In genomic region chr2:68381205-68381604, GRCm38 (mm10) we compare ENCODE assay signal across 11 mouse cellular contexts.
DNase-seq lines count a peak whose midpoint lies in the region; ATAC-seq lines count a peak whose summit lies in the region.
"Had no signal": no experiment of that assay in that cellular context is flagged by ENCODE, and none has a peak within 500 bp of the region (broad histone marks: within the 10 kb centered on the region; RNA-seq: fewer than 3 reads in every experiment).

No protein-coding gene starts in this region.

- 28% methylated on average over 6 of the region's 6 CpGs for WGBS in hindbrain, embryonic 16.5 days
- 60% methylated on average over 6 of the region's 6 CpGs for WGBS in hindbrain, embryonic 11.5 days

- peak; percentile 27 for DNase-seq in adrenal gland, postnatal 14 days
- no peak for DNase-seq in adrenal gland, postnatal 10 days
- no peak for DNase-seq in hindbrain, embryonic 11.5 days (ENCODE audit: low spot score)
- peak; percentile 11 for DNase-seq in retina, postnatal 1 day
- DNase-seq in retina, embryonic 14.5 days (ENCODE audit: low spot score), result no peak
- DNase-seq in thymus, postnatal 4 days, result peak; percentile 51
- DNase-seq in yolk sac, embryonic 10.5 days (ENCODE audit: low spot score), result no peak
- DNase-seq: heart, postnatal 14 days had no signal

- H3K4me2 ChIP-seq in hindbrain, embryonic 16.5 days (ENCODE audit: low read length), result no peak overlapping the region
- no peak overlapping the region for H3K4me2 ChIP-seq in hindbrain, embryonic 11.5 days (replicated peaks; ENCODE audit: low read depth, low read length)
- H3K4me2 ChIP-seq: liver, embryonic 15.5 days had no signal

- H3K4me3 ChIP-seq in hindbrain, embryonic 16.5 days (ENCODE audit: low read length), result no peak overlapping the region
- H3K4me3 ChIP-seq in hindbrain, embryonic 11.5 days (ENCODE audit: low read depth, low read length), result no peak overlapping the region
- H3K4me3 ChIP-seq: left cerebral cortex, adult 2 months; liver, embryonic 15.5 days had no signal

- no peaks in the 10 kb centered on the region for H3K27me3 ChIP-seq in hindbrain, embryonic 16.5 days (replicated peaks; ENCODE audit: control insufficient read depth, insufficient read depth, low read length)
- H3K27me3 ChIP-seq in hindbrain, embryonic 11.5 days (ENCODE audit: control insufficient read depth, insufficient read depth, low read length), result no peaks in the 10 kb centered on the region
- H3K27me3 ChIP-seq: liver, embryonic 15.5 days had no signal

- no peak overlapping the region for H3K9ac ChIP-seq in hindbrain, embryonic 16.5 days (ENCODE audit: low read depth, low read length)
- no peak overlapping the region for H3K9ac ChIP-seq in hindbrain, embryonic 11.5 days (ENCODE audit: low read depth, low read length)
- H3K9ac ChIP-seq: liver, embryonic 15.5 days had no signal

- 0 out of 2 replicates have a peak, but pooled peaks have one; percentile 10 for ATAC-seq in hindbrain, embryonic 16.5 days
- no peak for ATAC-seq in hindbrain, embryonic 11.5 days (ENCODE audit: low FRiP score)

- H3K27ac ChIP-seq in hindbrain, embryonic 16.5 days (ENCODE audit: low read depth, low read length), result no peak overlapping the region
- H3K27ac ChIP-seq in hindbrain, embryonic 11.5 days (ENCODE audit: low read depth, low read length), result no peak overlapping the region
- H3K27ac ChIP-seq: left cerebral cortex, adult 2 months; liver, embryonic 15.5 days had no signal

- no peaks in the 10 kb centered on the region for H3K9me3 ChIP-seq in hindbrain, embryonic 16.5 days (ENCODE audit: control insufficient read depth, low read length)
- no peaks in the 10 kb centered on the region for H3K9me3 ChIP-seq in hindbrain, embryonic 11.5 days (ENCODE audit: control insufficient read depth, low read length)
- H3K9me3 ChIP-seq: liver, embryonic 15.5 days had no signal

- H3K4me1 ChIP-seq in hindbrain, embryonic 16.5 days (ENCODE audit: control insufficient read depth, insufficient read depth, low read depth, low read length), result peaks cover 13% of the 10 kb centered on the region
- peaks cover 6% of the 10 kb centered on the region; the same call in 1 of the 2 replicates for H3K4me1 ChIP-seq in hindbrain, embryonic 11.5 days (replicated peaks; ENCODE audit: control insufficient read depth, insufficient read depth, low read length)

- H3K36me3 ChIP-seq in hindbrain, embryonic 16.5 days (ENCODE audit: control insufficient read depth, insufficient read depth, low read length), result no peaks in the 10 kb centered on the region
- no peaks in the 10 kb centered on the region for H3K36me3 ChIP-seq in hindbrain, embryonic 11.5 days (ENCODE audit: control insufficient read depth, insufficient read depth, low read length)
- H3K36me3 ChIP-seq: liver, embryonic 15.5 days had no signal

Comparison
In these comparisons a context has a peak if more than half of its experiments do, and no peak if none do; other contexts are left out.
1. DNase-seq: peak in adrenal gland, postnatal 14 days (single experiment), retina, postnatal 1 day (single experiment) and thymus, postnatal 4 days (single experiment); none in adrenal gland, postnatal 10 days (single experiment), hindbrain, embryonic 11.5 days (single experiment), retina, embryonic 14.5 days (single experiment) and yolk sac, embryonic 10.5 days (single experiment).